Mouse (Mus musculus): ENCODE results near the gene Tpsb2. TPM values are rescaled to one million over a fixed set of nuclear protein-coding genes. Genes with fewer than 3 reads are reported as not detected.

Gene Tpsb2
- polyA plus RNA-seq, 1 experiment from 2014 or later, result 6.7 TPM

GRCm38 (mm10) chr17:25340003-25340402, 26.1 kb upstream of the Tpsb2 start:
- no peak for ATAC-seq

GRCm38 (mm10) chr17:25341490-25341889, 24.6 kb upstream of the Tpsb2 start:
- no peak overlapping the region for H3K27ac ChIP-seq (ENCODE audit: low read depth, low read length)
- WGBS, result 28% methylated on average over 3 of the region's 3 CpGs
- H3K27me3 ChIP-seq (replicated peaks; ENCODE audit: control insufficient read depth, insufficient read depth, low read length), result no peaks in the 10 kb centered on the region
- H3K36me3 ChIP-seq (ENCODE audit: control insufficient read depth, insufficient read depth), result no peaks in the 10 kb centered on the region
- H3K4me2 ChIP-seq (replicated peaks; ENCODE audit: low read depth), result no peak overlapping the region
- H3K4me1 ChIP-seq (replicated peaks; ENCODE audit: control insufficient read depth, insufficient read depth, low read length), result no peaks in the 10 kb centered on the region
- ATAC-seq, result no peak
- H3K9ac ChIP-seq (ENCODE audit: low read depth, low read length), result no peak overlapping the region
- no peaks in the 10 kb centered on the region for H3K9me3 ChIP-seq (ENCODE audit: control insufficient read depth)
- no peak overlapping the region for H3K4me3 ChIP-seq (ENCODE audit: low read depth, low read length)
- TF ChIP-seq CTCF (IDR thresholded peaks at IDR 0.05; ENCODE audit: low read depth), result no peak

More at GRCm38 (mm10) chr17:25340003-25340402, 26.1 kb upstream of the Tpsb2 start:
- Histone ChIP-seq H3K9me3 (ENCODE audit: control insufficient read depth) (no peaks in the 10 kb centered on the region), H3K4me1 (replicated peaks; ENCODE audit: control insufficient read depth, insufficient read depth, low read length) (no peaks in the 10 kb centered on the region), H3K4me2 (replicated peaks; ENCODE audit: low read depth) (no peak overlapping the region), H3K27ac (ENCODE audit: low read depth, low read length) (no peak overlapping the region), H3K27me3 (replicated peaks; ENCODE audit: control insufficient read depth, insufficient read depth, low read length) (no peaks in the 10 kb centered on the region), H3K36me3 (ENCODE audit: control insufficient read depth, insufficient read depth) (no peaks in the 10 kb centered on the region), H3K9ac (ENCODE audit: low read depth, low read length) (no peak overlapping the region), H3K4me3 (ENCODE audit: low read depth, low read length) (no peak overlapping the region)
- 83% methylated on average over 6 of the region's 6 CpGs for WGBS
- TF ChIP-seq CTCF (IDR thresholded peaks at IDR 0.05; ENCODE audit: low read depth), result no peak

GRCm38 (mm10) chr17:25345462-25345861, 20.6 kb upstream of the Tpsb2 start, which contains the start of gene Tpsab1:
Gene Tpsab1, minus strand, starts transcription at chr17:25345562.
- 86% methylated on average over 4 of the region's 4 CpGs for WGBS
- no peak for ATAC-seq
- H3K27ac ChIP-seq (ENCODE audit: low read depth, low read length), result no peak within 1 kb of the TSS

GRCm38 (mm10) chr17:25361291-25361690, 4.8 kb upstream of the Tpsb2 start:
- Histone ChIP-seq H3K4me2 (replicated peaks; ENCODE audit: low read depth) (no peak overlapping the region), H3K36me3 (ENCODE audit: control insufficient read depth, insufficient read depth) (no peaks in the 10 kb centered on the region), H3K4me1 (replicated peaks; ENCODE audit: control insufficient read depth, insufficient read depth, low read length) (no peaks in the 10 kb centered on the region), H3K9me3 (ENCODE audit: control insufficient read depth) (no peaks in the 10 kb centered on the region), H3K27ac (ENCODE audit: low read depth, low read length) (no peak overlapping the region), H3K9ac (ENCODE audit: low read depth, low read length) (no peak overlapping the region), H3K4me3 (ENCODE audit: low read depth, low read length) (no peak overlapping the region), H3K27me3 (replicated peaks; ENCODE audit: control insufficient read depth, insufficient read depth, low read length) (no peaks in the 10 kb centered on the region)
- no peak for ATAC-seq
- WGBS, result 68% methylated on average over 2 of the region's 2 CpGs
- no peak for TF ChIP-seq CTCF (IDR thresholded peaks at IDR 0.05; ENCODE audit: low read depth)

More at GRCm38 (mm10) chr17:25345462-25345861, 20.6 kb upstream of the Tpsb2 start, which contains the start of gene Tpsab1:
- no peak within 1 kb of the TSS for H3K4me2 ChIP-seq (replicated peaks; ENCODE audit: low read depth)
- H3K4me1 ChIP-seq (replicated peaks; ENCODE audit: control insufficient read depth, insufficient read depth, low read length), result no peaks in the 10 kb centered on the region
- H3K4me3 ChIP-seq (ENCODE audit: low read depth, low read length), result no peak within 1 kb of the TSS
- no peaks in the 10 kb centered on the region for H3K27me3 ChIP-seq (replicated peaks; ENCODE audit: control insufficient read depth, insufficient read depth, low read length)
- no peak for TF ChIP-seq CTCF (IDR thresholded peaks at IDR 0.05; ENCODE audit: low read depth)
- no peak within 1 kb of the TSS for H3K9ac ChIP-seq (ENCODE audit: low read depth, low read length)
- H3K9me3 ChIP-seq (ENCODE audit: control insufficient read depth), result no peaks in the 10 kb centered on the region
- H3K36me3 ChIP-seq (ENCODE audit: control insufficient read depth, insufficient read depth), result no peaks in the 10 kb centered on the region

GRCm38 (mm10) chr17:25363726-25364125, 2.4 kb upstream of the Tpsb2 start:
- Histone ChIP-seq H3K9me3 (ENCODE audit: control insufficient read depth) (no peaks in the 10 kb centered on the region), H3K9ac (ENCODE audit: low read depth, low read length) (no peak overlapping the region), H3K36me3 (ENCODE audit: control insufficient read depth, insufficient read depth) (no peaks in the 10 kb centered on the region), H3K4me3 (ENCODE audit: low read depth, low read length) (no peak overlapping the region), H3K27ac (ENCODE audit: low read depth, low read length) (no peak overlapping the region), H3K4me1 (replicated peaks; ENCODE audit: control insufficient read depth, insufficient read depth, low read length) (no peaks in the 10 kb centered on the region), H3K4me2 (replicated peaks; ENCODE audit: low read depth) (no peak overlapping the region), H3K27me3 (replicated peaks; ENCODE audit: control insufficient read depth, insufficient read depth, low read length) (no peaks in the 10 kb centered on the region)
- no peak for ATAC-seq
- 10% methylated on average over 1 of the region's 1 CpGs for WGBS
- peak; percentile 87 for TF ChIP-seq CTCF (IDR thresholded peaks at IDR 0.05; ENCODE audit: low read depth)

- Histone ChIP-seq H3K4me1 (replicated peaks; ENCODE audit: control insufficient read depth, insufficient read depth, low read length) (no peaks in the 10 kb centered on the region), H3K9me3 (ENCODE audit: control insufficient read depth) (no peaks in the 10 kb centered on the region), H3K9ac (ENCODE audit: low read depth, low read length) (no peak within 1 kb of the TSS), H3K27me3 (replicated peaks; ENCODE audit: control insufficient read depth, insufficient read depth, low read length) (no peaks in the 10 kb centered on the region), H3K27ac (ENCODE audit: low read depth, low read length) (no peak within 1 kb of the TSS; the same call in 1 of the 2 replicates), H3K4me2 (replicated peaks; ENCODE audit: low read depth) (no peak within 1 kb of the TSS), H3K36me3 (ENCODE audit: control insufficient read depth, insufficient read depth) (no peaks in the 10 kb centered on the region), H3K4me3 (ENCODE audit: low read depth, low read length) (no peak within 1 kb of the TSS)
- 78% methylated on average over 3 of the region's 3 CpGs for WGBS
- TF ChIP-seq CTCF (IDR thresholded peaks at IDR 0.05; ENCODE audit: low read depth), result no peak
- ATAC-seq, result no peak
These were observed 2.9 kb downstream of the Tpsb2 start, which contains the start of gene Tpsg1 for GRCm38 (mm10) chr17:25368973-25369372. Gene Tpsg1, plus strand, starts transcription at chr17:25369273.

- no peaks in the 10 kb centered on the region for H3K9me3 ChIP-seq (ENCODE audit: control insufficient read depth)
- no peak overlapping the region for H3K9ac ChIP-seq (ENCODE audit: low read depth, low read length)
- 41% methylated on average over 8 of the region's 8 CpGs for WGBS
- peak; percentile 86 for ATAC-seq
- H3K36me3 ChIP-seq (ENCODE audit: control insufficient read depth, insufficient read depth), result no peaks in the 10 kb centered on the region
- no peaks in the 10 kb centered on the region for H3K4me1 ChIP-seq (replicated peaks; ENCODE audit: control insufficient read depth, insufficient read depth, low read length)
- no peak overlapping the region for H3K4me3 ChIP-seq (ENCODE audit: low read depth, low read length)
- no peak overlapping the region for H3K4me2 ChIP-seq (replicated peaks; ENCODE audit: low read depth)
- TF ChIP-seq CTCF (IDR thresholded peaks at IDR 0.05; ENCODE audit: low read depth), result no peak
- no peak overlapping the region for H3K27ac ChIP-seq (ENCODE audit: low read depth, low read length)
- no peaks in the 10 kb centered on the region for H3K27me3 ChIP-seq (replicated peaks; ENCODE audit: control insufficient read depth, insufficient read depth, low read length)
These were observed 6.4 kb downstream of the Tpsb2 start for GRCm38 (mm10) chr17:25372491-25372890.
